Comparison of ENCODE assay signal across 13 mouse cellular contexts in the genomic region with DNA sequence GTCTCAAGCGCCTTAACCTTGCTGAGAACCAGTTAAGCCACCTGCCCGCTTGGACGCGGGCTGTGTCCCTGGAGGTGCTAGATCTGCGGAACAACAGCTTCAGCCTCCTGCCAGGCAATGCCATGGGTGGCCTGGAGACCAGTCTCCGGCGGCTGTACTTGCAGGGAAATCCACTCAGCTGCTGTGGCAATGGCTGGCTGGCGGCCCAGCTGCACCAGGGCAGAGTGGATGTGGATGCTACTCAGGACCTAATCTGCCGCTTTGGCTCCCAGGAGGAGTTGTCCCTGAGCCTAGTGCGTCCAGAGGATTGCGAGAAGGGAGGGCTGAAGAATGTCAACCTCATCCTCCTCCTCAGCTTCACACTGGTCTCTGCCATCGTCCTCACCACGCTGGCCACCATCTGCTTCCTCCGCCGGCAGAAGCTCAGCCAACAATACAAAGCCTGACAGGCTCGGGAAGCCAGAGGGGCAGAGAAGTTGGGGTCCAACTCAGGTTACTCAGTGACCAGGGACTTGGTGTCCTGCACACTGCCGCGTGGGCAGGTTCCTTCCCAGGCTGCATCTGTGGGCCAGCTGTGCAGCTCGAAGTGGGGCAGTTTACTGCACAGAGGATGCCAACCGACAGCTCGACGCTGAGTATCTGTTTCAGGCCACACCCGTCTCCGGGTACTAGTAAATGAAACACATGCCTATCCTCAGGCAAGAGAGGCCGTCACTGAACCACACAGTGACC. TPM values are rescaled to one million over a fixed set of nuclear protein-coding genes. Genes with fewer than 3 reads are reported as not detected.
DNase-seq lines count a peak whose midpoint lies in the region; ATAC-seq and TF ChIP-seq lines count a peak whose summit lies in the region.
"Had no signal": no experiment of that assay in that cellular context is flagged by ENCODE, and none has a peak within 500 bp of the region (broad histone marks: within the 10 kb centered on the region; RNA-seq: fewer than 3 reads in every experiment).

No protein-coding gene starts in this region.

- H3K27me3 ChIP-seq in heart, embryonic 12.5 days (replicated peaks), result no peaks in the 10 kb centered on the region; the same call in 1 of the 2 replicates
- H3K27me3 ChIP-seq in heart, embryonic 11.5 days (ENCODE audit: control insufficient read depth, insufficient read depth, low read length), result no peaks in the 10 kb centered on the region
- H3K27me3 ChIP-seq: neural tube, embryonic 13.5 days had no signal

- no peak for TF ChIP-seq CTCF in layer of hippocampus, adult 2 months (conservative IDR thresholded peaks at IDR 0.05)

- intact Hi-C loops in gastrocnemius, postnatal 14 days (cut with DNase I; ENCODE audit: low total_unique reads), result no loop called here

- H3K36me3 ChIP-seq in heart, embryonic 12.5 days, result peaks cover 18% of the 10 kb centered on the region; the same call in 1 of the 2 replicates
- H3K36me3 ChIP-seq in heart, embryonic 11.5 days (ENCODE audit: control insufficient read depth, insufficient read depth, low read length), result no peaks in the 10 kb centered on the region; the same call in 1 of the 2 replicates
- no peaks in the 10 kb centered on the region for H3K36me3 ChIP-seq in ES-E14 (ENCODE audit: control insufficient read depth, insufficient read depth, low read length, poor library complexity, severe bottlenecking)
- H3K36me3 ChIP-seq: limb, embryonic 12.5 days; neural tube, embryonic 13.5 days had no signal

- no peaks in the 10 kb centered on the region for H3K9me3 ChIP-seq in heart, embryonic 12.5 days (replicated peaks)
- no peaks in the 10 kb centered on the region for H3K9me3 ChIP-seq in heart, embryonic 11.5 days (replicated peaks; ENCODE audit: control insufficient read depth, low read length)
- H3K9me3 ChIP-seq in ES-E14 (ENCODE audit: control insufficient read depth, insufficient read depth, low read depth, low read length), result no peaks in the 10 kb centered on the region
- H3K9me3 ChIP-seq: limb, embryonic 12.5 days; neural tube, embryonic 13.5 days had no signal

- ATAC-seq in heart, embryonic 12.5 days (ENCODE audit: insufficient number of reproducible peaks, low FRiP score), result no peak
- ATAC-seq in heart, embryonic 11.5 days (replicated peaks; ENCODE audit: insufficient number of reproducible peaks, low FRiP score, low TSS enrichment), result no peak

- WGBS in heart, embryonic 12.5 days, result 72% methylated on average over 25 of the region's 25 CpGs
- 68% methylated on average over 25 of the region's 25 CpGs for WGBS in heart, embryonic 11.5 days (ENCODE audit: insufficient replicate concordance)

- H3K4me3 ChIP-seq in heart, embryonic 12.5 days, result no peak overlapping the region
- H3K4me3 ChIP-seq in heart, embryonic 11.5 days (ENCODE audit: low read depth, low read length), result no peak overlapping the region
- H3K4me3 ChIP-seq in ES-E14 (ENCODE audit: insufficient read depth in 1 of 2, low read depth in 1 of 2, low read length in 2 of 2, poor library complexity in 1 of 2, severe bottlenecking in 1 of 2), result peak overlapping the region in 1 of 2 experiments; percentile 26; a peak in 1 of 4 replicates
- H3K4me3 ChIP-seq in layer of hippocampus, adult 2 months, result no peak overlapping the region
- H3K4me3 ChIP-seq: limb, embryonic 12.5 days; neural tube, embryonic 13.5 days had no signal

- in situ Hi-C loops in ES-E14 (cut with MboI; ENCODE audit: low sequenced_read_pairs in 2 of 2, unreplicated experiment in 2 of 2), result loop anchor here in 1 of 2 experiments (25.0 kb wide), 1 partner anchor 188 kb away; no protein-coding TSS in a partner anchor

- peaks cover 39% of the 10 kb centered on the region for H3K4me1 ChIP-seq in heart, embryonic 12.5 days (replicated peaks)
- peaks cover 24% of the 10 kb centered on the region for H3K4me1 ChIP-seq in heart, embryonic 11.5 days (ENCODE audit: control insufficient read depth, insufficient read depth, low read length)
- peaks cover 0 to 3% of the 10 kb centered on the region in 2 experiments; a peak in 1 of 4 replicates for H3K4me1 ChIP-seq in ES-E14 (ENCODE audit: control insufficient read depth in 2 of 2, insufficient read depth in 2 of 2, low read length in 2 of 2, poor library complexity in 1 of 2)

- 0 out of 2 replicates have a peak overlapping the region, but pooled peaks have one; percentile 6 for H3K9ac ChIP-seq in heart, embryonic 12.5 days
- no peak overlapping the region for H3K9ac ChIP-seq in heart, embryonic 11.5 days (ENCODE audit: low read depth, low read length)
- H3K9ac ChIP-seq in ES-E14 (ENCODE audit: insufficient read depth, low read depth, low read length, poor library complexity, severe bottlenecking), result 0 out of 2 replicates have a peak overlapping the region, but pooled peaks have one; percentile 23
- H3K9ac ChIP-seq: limb, embryonic 12.5 days; neural tube, embryonic 13.5 days had no signal

- H3K4me2 ChIP-seq in heart, embryonic 12.5 days, result no peak overlapping the region
- H3K4me2 ChIP-seq in heart, embryonic 11.5 days, result no peak overlapping the region
- H3K4me2 ChIP-seq: limb, embryonic 12.5 days; neural tube, embryonic 13.5 days had no signal

- no peak overlapping the region for H3K27ac ChIP-seq in heart, embryonic 12.5 days (ENCODE audit: poor library complexity, severe bottlenecking)
- no peak overlapping the region for H3K27ac ChIP-seq in heart, embryonic 11.5 days (ENCODE audit: low read depth, low read length)
- H3K27ac ChIP-seq in ES-E14 (ENCODE audit: insufficient read depth, low read depth, low read length, poor library complexity, severe bottlenecking), result no peak overlapping the region
- H3K27ac ChIP-seq in layer of hippocampus, adult 2 months, result no peak overlapping the region
- H3K27ac ChIP-seq: limb, embryonic 12.5 days; neural tube, embryonic 13.5 days had no signal

- DNase-seq in ES-E14 (ENCODE audit: low read depth, low spot score), result no peak
- DNase-seq in cerebellum, adult 11-12 months, result peak; percentile 65
- peak; percentile 45 for DNase-seq in gastrocnemius, postnatal 14 days
- DNase-seq in embryo, embryonic 10.5 days (ENCODE audit: low spot score), result no peak
- no peak for DNase-seq in layer of hippocampus, adult 2 months (ENCODE audit: low spot score in 2 of 2)
- no peak for DNase-seq in frontal cortex, postnatal 14 days (ENCODE audit: low spot score in 2 of 2)
- DNase-seq: adrenal gland, postnatal 36 days had no signal

TF ChIP-seq in ES-E14, 5 proteins besides CTCF, POLR2A, EP300 and RAD21:
- TF ChIP-seq ZC3H11A (IDR thresholded peaks at IDR 0.05; ENCODE audit: borderline replicate concordance, low read depth, low read length) (no peak), HCFC1 (IDR thresholded peaks at IDR 0.05; ENCODE audit: borderline replicate concordance, insufficient read depth, low read length) (no peak), ZNF384 (IDR thresholded peaks at IDR 0.05; ENCODE audit: low read depth, low read length) (no peak), CHD2 (IDR thresholded peaks at IDR 0.05; ENCODE audit: low read depth, low read length) (no peak), MAFK (IDR thresholded peaks at IDR 0.05; ENCODE audit: insufficient read depth, low read depth, low read length) (no peak)

RNA-seq across cellular contexts. Expression of a gene that starts 10.6 kb away (rescaled TPM):
- polyA plus RNA-seq in heart, embryonic 12.5 days (2016; fragmentation: Nextera tagmentation; extraction: Ambion mirVana), result 7.5 TPM in 2 replicates
- 3.9 and 6.4 TPM in 2 replicates for polyA plus RNA-seq in heart, embryonic 11.5 days (2014; fragmentation: Nextera tagmentation; extraction: Ambion mirVana)
- total RNA-seq in ES-E14 (2012; rRNA removed), result 0.48 and 0.62 TPM in 2 replicates
- total RNA-seq in gastrocnemius, postnatal 14 days (2021), result 1 to 10 TPM; 3.5 to 6.9 TPM
- total RNA-seq in layer of hippocampus, adult 2 months (2021), result 1 to 10 TPM; 1.7 to 2.2 TPM

RNA-seq across cellular contexts. Expression of a gene that starts 59.5 kb away (rescaled TPM):
- not detected in 2 replicates for polyA plus RNA-seq in heart, embryonic 12.5 days (2016; fragmentation: Nextera tagmentation; extraction: Ambion mirVana)
- 0.10 TPM in 1 of 2 replicates, not detected in the other for polyA plus RNA-seq in heart, embryonic 11.5 days (2014; fragmentation: Nextera tagmentation; extraction: Ambion mirVana)
- not detected in 2 replicates for total RNA-seq in ES-E14 (2012; rRNA removed)
- total RNA-seq in gastrocnemius, postnatal 14 days (2021), result under 1 TPM in 1 of 2 experiments, not detected in 1; 0.18 TPM
- total RNA-seq in layer of hippocampus, adult 2 months (2021), result not detected
- total RNA-seq: adrenal gland, postnatal 36 days had no signal
- polyA plus RNA-seq: embryonic facial prominence, embryonic 11.5 days; kidney, embryonic 16.5 days; neural tube, embryonic 13.5 days had no signal

Comparison
In these comparisons a context has a peak if more than half of its experiments do, and no peak if none do; other contexts are left out.
1. DNase-seq: peak in cerebellum, adult 11-12 months (single experiment) and gastrocnemius, postnatal 14 days (single experiment); none in ES-E14 (single experiment), embryo, embryonic 10.5 days (single experiment), layer of hippocampus, adult 2 months (0 of 2) and frontal cortex, postnatal 14 days (0 of 2).